Mouse (Mus musculus): Measurements from ENCODE around the gene Fcgrt.

GRCm38 (mm10) chr7:45105491-45105890, 1.8 kb upstream of the Fcgrt start:
- TF ChIP-seq MAFK (IDR thresholded peaks at IDR 0.05; ENCODE audit: insufficient read depth, low read depth, low read length) (no peak), HCFC1 (IDR thresholded peaks at IDR 0.05; ENCODE audit: borderline replicate concordance, insufficient read depth, low read length) (no peak), ZNF384 (IDR thresholded peaks at IDR 0.05; ENCODE audit: low read depth, low read length) (no peak)

All from ES-E14 (cell line).